Mouse (Mus musculus) cerebellum, adult 2 months (tissue): Measurements from ENCODE around the gene Gp9.

Source experiments
- CTCF ChIP-seq: fragments of 200-500 bp; IDR thresholded peaks from 2 replicates; pipeline ENCODE4 v1.5.1; 2011; ENCODE audit warnings: low read depth, mild to moderate bottlenecking, control low read depth, low read length, moderate library complexity, borderline replicate concordance; ENCODE audit not compliant: insufficient read depth
- POLR2A ChIP-seq: fragments of 200-500 bp; IDR thresholded peaks from 2 replicates; pipeline ENCODE4 v1.6.1; 2011; ENCODE audit warnings: low read length, control low read depth, borderline replicate concordance; ENCODE audit not compliant: insufficient read depth

DNA sequence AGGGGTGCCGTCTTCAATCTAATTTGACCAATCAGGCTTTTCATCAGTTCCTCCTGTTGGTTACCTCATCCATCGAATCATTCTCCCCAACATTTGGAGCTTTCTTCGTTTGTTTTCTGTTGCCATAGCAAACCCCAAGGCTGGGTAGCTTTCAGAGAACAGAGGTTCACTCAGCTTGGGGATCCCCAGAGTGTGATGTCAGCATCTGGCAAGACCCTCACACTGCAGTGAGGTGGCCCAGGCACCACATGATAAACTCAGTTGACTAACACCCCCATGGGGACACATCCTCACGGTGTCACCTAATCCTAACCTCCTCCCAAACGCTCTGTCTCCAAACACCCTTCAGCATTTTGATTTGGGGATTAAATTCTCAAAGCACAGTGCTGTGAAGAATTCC lies 34.6 kb upstream of the Gp9 start:
- TF ChIP-seq CTCF (no peak), POLR2A (no peak)
